Mouse (Mus musculus) bone marrow macrophage, adult 2 months (primary cell): ENCODE results near the gene Cacna1i.

ENCODE experiments used
- CTCF ChIP-seq: IDR thresholded peaks from 2 replicates; pipeline ENCODE4 v1.5.1; 2012; ENCODE audit warnings: low read depth, mild to moderate bottlenecking, low read length, moderate library complexity
- POLR2A ChIP-seq: IDR thresholded peaks from 2 replicates; pipeline ENCODE4 v1.6.1; 2012; ENCODE audit warnings: mild to moderate bottlenecking, low read depth, low read length, borderline replicate concordance

DNA sequence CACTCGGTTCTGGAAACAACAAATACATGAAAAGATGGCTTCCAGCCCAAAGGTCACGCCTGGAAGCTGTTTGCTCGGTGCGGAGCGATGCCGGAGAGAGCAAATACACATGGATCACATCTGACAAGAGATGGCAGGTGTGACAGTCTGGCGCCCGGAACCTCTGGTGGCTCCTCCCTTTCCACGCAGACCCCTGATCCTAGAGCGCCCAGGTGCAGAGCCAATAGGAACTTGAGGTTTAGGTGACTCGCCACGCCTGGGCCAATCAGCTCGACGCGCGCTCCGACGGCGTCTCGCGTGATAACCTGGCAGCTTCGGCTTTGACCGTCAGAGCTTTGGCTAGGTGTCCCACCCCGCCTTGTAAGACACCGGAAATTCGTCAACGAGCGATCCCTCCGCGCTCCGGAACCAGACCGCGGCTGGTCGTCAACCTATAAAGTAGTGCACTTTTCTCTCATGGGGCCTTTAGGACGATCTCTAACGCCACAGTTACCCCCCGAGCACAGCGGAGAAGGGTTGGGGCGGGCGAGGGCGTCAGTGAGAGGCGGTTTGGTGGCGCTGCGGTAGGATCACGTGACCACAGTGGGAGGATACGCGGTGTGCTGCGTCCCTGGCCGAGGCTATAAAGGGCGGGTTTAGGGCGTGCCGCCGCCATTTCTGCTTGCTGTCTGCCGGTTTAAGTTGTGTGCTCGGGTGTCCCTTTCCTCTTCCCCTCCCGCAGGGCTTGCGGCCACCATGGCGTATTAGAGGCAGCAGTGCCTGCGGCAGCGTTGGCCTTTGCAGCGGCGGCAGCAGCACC lies 32.0 kb upstream of the Cacna1i start, which contains the start of gene Atf4:
- TF ChIP-seq CTCF (no peak), POLR2A (peak; percentile 83)
